Mouse (Mus musculus): ENCODE data around the gene Naa16. TPM values are rescaled to one million over a fixed set of nuclear protein-coding genes. Genes with fewer than 3 reads are reported as not detected.

Gene Naa16
- polyA plus RNA-seq, 1 experiment from 2014 or later, result 16.8 TPM

DNA sequence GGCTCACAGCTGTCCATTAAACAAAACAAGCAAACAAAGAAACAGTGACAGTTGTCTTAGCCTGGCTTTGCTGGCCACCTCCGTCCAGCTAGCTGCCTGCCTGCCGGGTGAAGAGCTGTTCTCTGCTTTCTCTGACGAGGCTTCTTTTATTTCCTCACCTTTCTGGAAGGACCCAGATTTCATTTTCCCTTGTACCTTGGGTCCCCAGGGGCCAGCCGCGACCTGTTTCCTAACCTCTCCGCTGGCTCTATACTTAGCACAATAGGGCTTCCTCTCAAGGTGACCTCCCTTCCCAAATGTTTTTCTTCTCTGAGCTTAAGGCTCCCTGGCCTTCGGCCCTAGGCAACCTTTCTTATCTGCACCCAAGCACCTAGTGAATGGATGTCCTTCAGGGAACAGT, 112.7 kb downstream of the Naa16 start:
- Histone ChIP-seq H3K27me3 (replicated peaks; ENCODE audit: control insufficient read depth, insufficient read depth, low read length) (no peaks in the 10 kb centered on the region), H3K9me3 (ENCODE audit: control insufficient read depth) (no peaks in the 10 kb centered on the region), H3K9ac (ENCODE audit: low read depth, low read length) (no peak overlapping the region), H3K36me3 (ENCODE audit: control insufficient read depth, insufficient read depth) (no peaks in the 10 kb centered on the region), H3K4me2 (replicated peaks; ENCODE audit: low read depth) (no peak overlapping the region), H3K4me1 (replicated peaks; ENCODE audit: control insufficient read depth, insufficient read depth, low read length) (no peaks in the 10 kb centered on the region; the same call in 1 of the 2 replicates), H3K27ac (ENCODE audit: low read depth, low read length) (no peak overlapping the region), H3K4me3 (ENCODE audit: low read depth, low read length) (no peak overlapping the region)
- ATAC-seq, result no peak
- 71% methylated on average over 7 of the region's 7 CpGs for WGBS
- TF ChIP-seq CTCF (IDR thresholded peaks at IDR 0.05; ENCODE audit: low read depth), result no peak

DNA sequence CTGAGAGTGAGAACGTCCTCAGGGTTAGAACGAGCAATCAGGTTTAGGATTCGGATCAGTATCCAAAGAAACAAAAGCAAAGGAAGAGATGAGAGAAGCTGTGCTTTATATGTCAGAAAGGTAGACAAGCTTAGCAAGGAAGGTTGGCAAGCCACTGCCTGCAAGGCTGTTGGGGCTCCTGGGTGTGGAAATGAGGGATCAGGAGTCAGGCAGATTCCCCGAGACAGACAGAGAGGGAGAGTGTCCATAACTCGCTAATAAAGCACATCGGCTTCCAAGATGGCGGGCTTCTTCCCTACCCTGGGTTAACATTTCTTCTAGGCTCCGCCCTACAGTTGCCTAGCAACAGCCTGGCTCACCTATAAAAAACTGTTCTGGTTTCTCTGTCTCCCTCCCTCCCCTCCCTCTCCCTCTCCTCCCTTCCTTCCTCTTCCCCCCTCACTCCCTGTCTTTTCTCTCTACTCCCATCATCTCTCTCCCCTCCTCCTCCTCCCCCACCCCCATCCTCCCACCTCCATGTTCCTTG, 114.6 kb downstream of the Naa16 start:
- WGBS, result 88% methylated on average over 8 of the region's 8 CpGs
- H3K36me3 ChIP-seq (ENCODE audit: control insufficient read depth, insufficient read depth), result no peaks in the 10 kb centered on the region

DNA sequence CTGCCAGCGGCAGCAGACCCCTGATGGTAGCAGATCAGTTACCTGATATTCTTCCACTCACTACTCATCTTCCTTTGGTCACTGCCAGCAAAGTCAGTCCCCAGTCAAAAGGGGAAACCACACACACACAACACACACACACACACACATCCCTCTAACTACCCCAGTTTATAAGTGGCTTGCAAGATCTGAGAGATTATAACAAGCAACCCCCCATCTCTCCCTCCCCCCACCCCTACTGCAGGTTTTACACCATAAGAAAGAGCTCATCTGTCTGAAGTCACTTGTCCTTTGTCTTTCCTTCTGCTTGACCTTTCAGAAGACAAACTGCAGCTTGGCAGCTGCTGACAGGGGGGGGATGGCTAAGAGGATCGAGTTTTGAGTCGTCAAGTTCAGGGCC, 115.1 kb downstream of the Naa16 start:
- TF ChIP-seq CTCF (IDR thresholded peaks at IDR 0.05; ENCODE audit: low read depth), result no peak
- H3K27me3 ChIP-seq (replicated peaks; ENCODE audit: control insufficient read depth, insufficient read depth, low read length), result no peaks in the 10 kb centered on the region
- H3K9me3 ChIP-seq (ENCODE audit: control insufficient read depth), result no peaks in the 10 kb centered on the region
- H3K4me2 ChIP-seq (replicated peaks; ENCODE audit: low read depth), result no peak overlapping the region
- H3K4me1 ChIP-seq (replicated peaks; ENCODE audit: control insufficient read depth, insufficient read depth, low read length), result no peaks in the 10 kb centered on the region; the same call in 1 of the 2 replicates
- 63% methylated on average over 3 of the region's 3 CpGs for WGBS
- no peak overlapping the region for H3K4me3 ChIP-seq (ENCODE audit: low read depth, low read length)
- no peak for ATAC-seq
- no peaks in the 10 kb centered on the region for H3K36me3 ChIP-seq (ENCODE audit: control insufficient read depth, insufficient read depth)
- H3K9ac ChIP-seq (ENCODE audit: low read depth, low read length), result no peak overlapping the region
- H3K27ac ChIP-seq (ENCODE audit: low read depth, low read length), result no peak overlapping the region

More for the DNA sequence above, 114.6 kb downstream of the Naa16 start:
- Histone ChIP-seq H3K4me2 (replicated peaks; ENCODE audit: low read depth) (no peak overlapping the region), H3K27ac (ENCODE audit: low read depth, low read length) (no peak overlapping the region), H3K4me1 (replicated peaks; ENCODE audit: control insufficient read depth, insufficient read depth, low read length) (no peaks in the 10 kb centered on the region; the same call in 1 of the 2 replicates), H3K9me3 (ENCODE audit: control insufficient read depth) (no peaks in the 10 kb centered on the region), H3K4me3 (ENCODE audit: low read depth, low read length) (no peak overlapping the region), H3K9ac (ENCODE audit: low read depth, low read length) (no peak overlapping the region), H3K27me3 (replicated peaks; ENCODE audit: control insufficient read depth, insufficient read depth, low read length) (no peaks in the 10 kb centered on the region)
- no peak for ATAC-seq
- TF ChIP-seq CTCF (IDR thresholded peaks at IDR 0.05; ENCODE audit: low read depth), result no peak

Other genes with a start within 250 kb of the Naa16 start
- not detected in 2 replicates for gene Zfp957, start 143.4 kb downstream of the Naa16 start, polyA plus RNA-seq (2015; fragmentation: Nextera tagmentation; extraction: Ambion mirVana)
- 42.5 and 54.8 TPM in 2 replicates for gene Rgcc, start 89.1 kb downstream of the Naa16 start, polyA plus RNA-seq (2015; fragmentation: Nextera tagmentation; extraction: Ambion mirVana)
- 4.9 and 5.1 TPM in 2 replicates for gene Mtrf1, start 7.0 kb upstream of the Naa16 start, polyA plus RNA-seq (2015; fragmentation: Nextera tagmentation; extraction: Ambion mirVana)
- 5.9 and 6.4 TPM in 2 replicates for gene Kbtbd7, start 35.7 kb upstream of the Naa16 start, polyA plus RNA-seq (2015; fragmentation: Nextera tagmentation; extraction: Ambion mirVana)
- gene Kbtbd6, start 61.1 kb upstream of the Naa16 start, polyA plus RNA-seq (2015; fragmentation: Nextera tagmentation; extraction: Ambion mirVana), result 0.92 and 0.98 TPM in 2 replicates
- gene Elf1, start 90.4 kb upstream of the Naa16 start, polyA plus RNA-seq (2015; fragmentation: Nextera tagmentation; extraction: Ambion mirVana), result 19.2 and 20.0 TPM in 2 replicates
- 29.8 and 31.0 TPM in 2 replicates for gene Wbp4, start 90.7 kb upstream of the Naa16 start, polyA plus RNA-seq (2015; fragmentation: Nextera tagmentation; extraction: Ambion mirVana)
- gene Sugt1, start 196.9 kb upstream of the Naa16 start, polyA plus RNA-seq (2015; fragmentation: Nextera tagmentation; extraction: Ambion mirVana), result 81.3 and 83.2 TPM in 2 replicates